Mouse (Mus musculus) heart, adult 2 months (tissue): ENCODE measurements around the gene Hip1r. TPM values are rescaled to one million over a fixed set of nuclear protein-coding genes. Genes with fewer than 3 reads are reported as not detected.
A peak's percentile ranks its signal among the peaks of the same experiment; 100 is the strongest.

ENCODE experiments used
- DNase-seq, 2 experiments: peaks; one replicate each; pipeline ENCODE4 v3.0.0; 2021
- H3K27ac ChIP-seq: fragments of 200-600 bp; 2 replicates; pipeline ENCODE4 v1.8.1; 2022
- H3K27me3 ChIP-seq: fragments of 200-500 bp; 2 replicates; pipeline ENCODE4 v1.6.1; 2012; ENCODE audit warnings: mild to moderate bottlenecking, low read length, inconsistent platforms, mixed read lengths; ENCODE audit not compliant: control insufficient read depth, insufficient read depth
- H3K36me3 ChIP-seq: fragments of 200-500 bp; 2 replicates; pipeline ENCODE4 v1.6.1; 2012; ENCODE audit warnings: low read length, inconsistent platforms; ENCODE audit not compliant: control insufficient read depth, insufficient read depth
- H3K4me1 ChIP-seq: fragments of 200-500 bp; 2 replicates; pipeline ENCODE4 v1.6.1; 2011; ENCODE audit warnings: low read length; ENCODE audit not compliant: control insufficient read depth, insufficient read depth
- H3K4me3 ChIP-seq: fragments of 200-600 bp; 2 replicates; pipeline ENCODE4 v1.8.1; 2022
- H3K79me2 ChIP-seq: fragments of 200-500 bp; replicated peaks from 2 replicates; pipeline ENCODE4 v1.6.1; 2012; ENCODE audit warnings: mild to moderate bottlenecking, inconsistent platforms, low read length, moderate library complexity, mixed read lengths; ENCODE audit not compliant: control insufficient read depth, insufficient read depth
- H3K9ac ChIP-seq: fragments of 200-500 bp; 2 replicates; pipeline ENCODE4 v1.6.1; 2012; ENCODE audit warnings: low read depth, mild to moderate bottlenecking, control low read depth, inconsistent platforms, low read length, mixed read lengths
- CTCF ChIP-seq: fragments of 200-600 bp; IDR thresholded peaks from 2 replicates; pipeline ENCODE4 v1.8.1; 2022; ENCODE audit warnings: antibody characterized with exemption, mild to moderate bottlenecking, moderate library complexity
- EP300 ChIP-seq: fragments of 200-500 bp; IDR thresholded peaks from 2 replicates; pipeline ENCODE4 v1.6.1; 2011; ENCODE audit warnings: low read depth, low read length, control low read depth; ENCODE audit not compliant: insufficient read depth
- POLR2A ChIP-seq: fragments of 200-500 bp; IDR thresholded peaks from 2 replicates; pipeline ENCODE4 v1.6.1; 2011; ENCODE audit warnings: mild to moderate bottlenecking, low read depth, low read length, control low read depth; ENCODE audit not compliant: insufficient read depth
- WGBS: fragments of 180-500 bp; shearing (Covaris S2); methylation state at CpG from one replicate; pipeline ENCODE4 v1.1.7; 2018; 5-methylcytosine and 5-hydroxymethylcytosine counted together
- intact Hi-C: fragments of 180-260 bp; cut with DNase I; formaldehyde crosslinking; loops from one replicate; pipeline ENCODE4 v1.15.1; 2025
- polyA plus RNA-seq: library from polyadenylated mRNA; depleted of rRNA; stranded (reverse); fragments of >200 nt; gene quantifications from 2 replicates; pipeline ENCODE4 v1.2.3, GENCODE M21; 2012
- total RNA-seq, 2 experiments: library from RNA; stranded (reverse); gene quantifications; 2 replicates each; pipeline ENCODE4 v1.2.3; 2021

Gene Hip1r
- total and polyA plus RNA-seq, 3 experiments: 7.0 to 16.7 (median 16.3) TPM

GRCm38 (mm10) chr5:123993263-123994036, 20.0 kb downstream of the Hip1r start:
- H3K79me2 ChIP-seq: no peaks in the 10 kb centered on the region
- H3K4me3 ChIP-seq: no peak overlapping the region
- peak; percentile 70 to 77 for DNase-seq
- WGBS: 58% methylated on average over 7 of the region's 7 CpGs
- intact Hi-C loops: loop anchor here (10.0 kb wide), 1 partner anchor 169 kb away; no protein-coding TSS in a partner anchor
- TF ChIP-seq CTCF: no peak
- TF ChIP-seq EP300: no peak
- no peak for TF ChIP-seq POLR2A
- H3K4me1 ChIP-seq: peaks cover 16% of the 10 kb centered on the region
- peak overlapping the region; percentile 28; the same call in 1 of the 2 replicates for H3K27ac ChIP-seq
- no peaks in the 10 kb centered on the region for H3K27me3 ChIP-seq
- no peak overlapping the region for H3K9ac ChIP-seq
- peaks cover 3% of the 10 kb centered on the region; the same call in 1 of the 2 replicates for H3K36me3 ChIP-seq

- Histone ChIP-seq H3K4me3 (no peak overlapping the region), H3K79me2 (no peaks in the 10 kb centered on the region), H3K36me3 (peaks cover 3% of the 10 kb centered on the region; the same call in 1 of the 2 replicates), H3K27ac (no peak overlapping the region), H3K27me3 (no peaks in the 10 kb centered on the region), H3K4me1 (peaks cover 16% of the 10 kb centered on the region), H3K9ac (no peak overlapping the region)
- TF ChIP-seq CTCF: no peak
- DNase-seq: no peak
- WGBS: 94% methylated on average over 7 of the region's 7 CpGs
- intact Hi-C loops: loop anchor here (10.0 kb wide), 1 partner anchor 170 kb away; no protein-coding TSS in a partner anchor
Measured at GRCm38 (mm10) chr5:123994468-123994867, 21.0 kb downstream of the Hip1r start.

- no peak for TF ChIP-seq CTCF
- TF ChIP-seq POLR2A: no peak
- TF ChIP-seq EP300: no peak
- Histone ChIP-seq H3K27ac (no peak overlapping the region), H3K4me3 (no peak overlapping the region), H3K36me3 (peaks cover 3% of the 10 kb centered on the region; the same call in 1 of the 2 replicates), H3K79me2 (no peaks in the 10 kb centered on the region), H3K27me3 (no peaks in the 10 kb centered on the region), H3K9ac (no peak overlapping the region), H3K4me1 (peaks cover 16% of the 10 kb centered on the region)
- WGBS: 87% methylated on average over 6 of the region's 6 CpGs
- intact Hi-C loops: loop anchor here (10.0 kb wide), 1 partner anchor 171 kb away; no protein-coding TSS in a partner anchor
- DNase-seq: no peak
Measured at GRCm38 (mm10) chr5:123995388-123995787, 22.0 kb downstream of the Hip1r start.

- Histone ChIP-seq H3K36me3 (peaks cover 3% of the 10 kb centered on the region; the same call in 1 of the 2 replicates), H3K9ac (no peak overlapping the region), H3K79me2 (no peaks in the 10 kb centered on the region), H3K27me3 (no peaks in the 10 kb centered on the region), H3K4me3 (no peak overlapping the region), H3K4me1 (peaks cover 14% of the 10 kb centered on the region), H3K27ac (no peak overlapping the region)
- WGBS: 86% methylated on average over 10 of the region's 10 CpGs
- TF ChIP-seq EP300 (no peak), CTCF (peak; percentile 67), POLR2A (no peak)
- DNase-seq: no peak
- intact Hi-C loops: loop anchor here (10.0 kb wide), 1 partner anchor 171 kb away; no protein-coding TSS in a partner anchor
Measured at GRCm38 (mm10) chr5:123996194-123996593, 22.8 kb downstream of the Hip1r start.

- Histone ChIP-seq H3K36me3 (peaks cover under 1% of the 10 kb centered on the region; the same call in 1 of the 2 replicates), H3K4me3 (no peak overlapping the region), H3K79me2 (no peaks in the 10 kb centered on the region), H3K9ac (no peak overlapping the region), H3K27me3 (no peaks in the 10 kb centered on the region), H3K27ac (no peak overlapping the region), H3K4me1 (peaks cover 10% of the 10 kb centered on the region)
- WGBS: 92% methylated on average over 14 of the region's 14 CpGs
- intact Hi-C loops: loop anchor here (10.0 kb wide), 1 partner anchor 172 kb away; no protein-coding TSS in a partner anchor
- TF ChIP-seq POLR2A (no peak), CTCF (no peak), EP300 (no peak)
- no peak for DNase-seq
Measured at GRCm38 (mm10) chr5:123996695-123997094, 23.3 kb downstream of the Hip1r start.

GRCm38 (mm10) chr5:123997211-123997751, 23.9 kb downstream of the Hip1r start:
- no peak overlapping the region for H3K27ac ChIP-seq
- H3K27me3 ChIP-seq: no peaks in the 10 kb centered on the region
- peaks cover 6% of the 10 kb centered on the region for H3K4me1 ChIP-seq
- TF ChIP-seq POLR2A: no peak
- no peak for TF ChIP-seq CTCF
- TF ChIP-seq EP300: no peak
- H3K79me2 ChIP-seq: no peaks in the 10 kb centered on the region
- WGBS: 89% methylated on average over 24 of the region's 24 CpGs
- no peak overlapping the region for H3K4me3 ChIP-seq
- H3K9ac ChIP-seq: no peak overlapping the region
- intact Hi-C loops: loop anchor here (10.0 kb wide), 1 partner anchor 172 kb away; no protein-coding TSS in a partner anchor
- no peaks in the 10 kb centered on the region for H3K36me3 ChIP-seq
- no peak for DNase-seq
